In genomic region chr3:89858123-89858522, GRCm38 (mm10) we compare ENCODE assay signal across 9 mouse cellular contexts. TPM values are rescaled to one million over a fixed set of nuclear protein-coding genes. Genes with fewer than 3 reads are reported as not detected.
DNase-seq lines count a peak whose midpoint lies in the region; ATAC-seq and TF ChIP-seq lines count a peak whose summit lies in the region.
"Had no signal": no experiment of that assay in that cellular context is flagged by ENCODE, and none has a peak within 500 bp of the region (broad histone marks: within the 10 kb centered on the region; RNA-seq: fewer than 3 reads in every experiment).

No protein-coding gene starts in this region.

- no peak overlapping the region for H3K27ac ChIP-seq in kidney, postnatal 0 days
- H3K27ac ChIP-seq: macrophage had no signal

- no peak overlapping the region for H3K4me2 ChIP-seq in kidney, postnatal 0 days (ENCODE audit: low read length)

- H3K9ac ChIP-seq in kidney, postnatal 0 days (ENCODE audit: low read depth, low read length): no peak overlapping the region

- H3K27me3 ChIP-seq in kidney, postnatal 0 days (ENCODE audit: insufficient read depth, low read length): no peaks in the 10 kb centered on the region
- H3K27me3 ChIP-seq in E14TG2a.4 (ENCODE audit: insufficient read depth, low read length): no peaks in the 10 kb centered on the region

- H3K4me1 ChIP-seq in kidney, postnatal 0 days (replicated peaks; ENCODE audit: insufficient read depth, low read length): no peaks in the 10 kb centered on the region
- peaks cover 47% of the 10 kb centered on the region for H3K4me1 ChIP-seq in E14TG2a.4 (replicated peaks; ENCODE audit: low read depth, low read length)

- H3K4me3 ChIP-seq in kidney, postnatal 0 days (replicated peaks; ENCODE audit: low read depth, low read length): no peak overlapping the region
- H3K4me3 ChIP-seq in E14TG2a.4 (replicated peaks; ENCODE audit: low read length): no peak overlapping the region

- H3K36me3 ChIP-seq in kidney, postnatal 0 days (ENCODE audit: insufficient read depth, low read length): no peaks in the 10 kb centered on the region
- peaks cover 6% of the 10 kb centered on the region for H3K36me3 ChIP-seq in E14TG2a.4 (ENCODE audit: insufficient read depth, low read length)

- 0 out of 2 replicates have a peak, but pooled peaks have one; percentile 30 for ATAC-seq in kidney, postnatal 0 days (replicated peaks; ENCODE audit: low FRiP score, low read depth)
- peak; percentile 17 for ATAC-seq in activated CD4-positive, CD25-positive, alpha-beta regulatory T cell, adult 4 months

- peak; percentile 90 for DNase-seq in kidney, postnatal 0 days (ENCODE audit: low spot score)
- DNase-seq in kidney, adult 18-20 months: no peak
- DNase-seq in hindlimb bud, embryonic 11.5 days (ENCODE audit: extremely low spot score, low read depth, low spot score): peak; percentile 61
- no peak for DNase-seq in right cerebral cortex, postnatal 4 days
- DNase-seq in urinary bladder, postnatal 10 days (ENCODE audit: low spot score): no peak
- no peak for DNase-seq in adrenal gland, postnatal 36 days

- H3K9me3 ChIP-seq in kidney, postnatal 0 days (replicated peaks; ENCODE audit: low read length): no peaks in the 10 kb centered on the region
- no peaks in the 10 kb centered on the region for H3K9me3 ChIP-seq in E14TG2a.4 (ENCODE audit: low read length)

- WGBS in kidney, postnatal 0 days: 7% methylated on average over 4 of the region's 4 CpGs

- TF ChIP-seq CTCF in kidney, postnatal 0 days (IDR thresholded peaks at IDR 0.05; ENCODE audit: low read depth): peak; percentile 93
- peak; percentile 72 for TF ChIP-seq CTCF in E14TG2a.4 (conservative IDR thresholded peaks at IDR 0.05; ENCODE audit: low read length)

RNA-seq across cellular contexts. Expression of gene She, which starts 27.0 kb away (rescaled TPM):
- polyA plus RNA-seq in kidney, postnatal 0 days (2015; fragmentation: Nextera tagmentation; extraction: Ambion mirVana): 5.4 and 5.9 TPM in 2 replicates
- 10 to 100 TPM in 1 of 2 experiments, 1 to 10 TPM in 1; 8.7 to 10.2 TPM for polyA plus RNA-seq in activated CD4-positive, CD25-positive, alpha-beta regulatory T cell, adult 4 months (2017; shearing (Covaris generic))
- total RNA-seq in adrenal gland, postnatal 36 days (2021): 1 to 10 TPM; 7.8 to 8.5 TPM
- polyA plus RNA-seq: macrophage had no signal

RNA-seq across cellular contexts. Expression of gene Il6ra, which starts 54.9 kb away (rescaled TPM):
- polyA plus RNA-seq in kidney, postnatal 0 days (2015; fragmentation: Nextera tagmentation; extraction: Ambion mirVana): 1.7 and 2.0 TPM in 2 replicates
- polyA plus RNA-seq in activated CD4-positive, CD25-positive, alpha-beta regulatory T cell, adult 4 months (2017; shearing (Covaris generic)): 10 to 100 TPM; 20.6 to 29.5 TPM
- 10 to 100 TPM in 1 of 2 experiments, 1 to 10 TPM in 1; 7.4 to 12.9 TPM for total RNA-seq in adrenal gland, postnatal 36 days (2021)

Comparison
In these comparisons a context has a peak if more than half of its experiments do, and no peak if none do; other contexts are left out.
1. DNase-seq: peak in kidney, postnatal 0 days (single experiment) and hindlimb bud, embryonic 11.5 days (single experiment); none in kidney, adult 18-20 months (single experiment), right cerebral cortex, postnatal 4 days (single experiment), urinary bladder, postnatal 10 days (single experiment) and adrenal gland, postnatal 36 days (0 of 2).